Mouse (Mus musculus) MEL (cell line): ENCODE data around the gene Neurod4. TPM values are rescaled to one million over a fixed set of nuclear protein-coding genes. Genes with fewer than 3 reads are reported as not detected.

Experiments used
- DNase-seq: peaks from one replicate; pipeline ENCODE4 v3.0.0; 2011; ENCODE audit warnings: low read depth, low spot score
- H3K27ac ChIP-seq: 2 replicates; pipeline ENCODE4 v1.5.1; 2012; ENCODE audit warnings: low read depth, mild to moderate bottlenecking, control low read depth, low read length, moderate library complexity; ENCODE audit not compliant: control insufficient read depth
- H3K27me3 ChIP-seq, 2 experiments: fragments of 150-350 bp in 1 of 2; sonication (generic) in 1 of 2; 2 replicates each; pipeline ENCODE4 v1.6.1; 2012; ENCODE audit warnings: low read length in 2 of 2, mild to moderate bottlenecking in 2 of 2, improper control_type of control experiment in 1 of 2, moderate library complexity in 1 of 2; ENCODE audit not compliant: insufficient read depth in 2 of 2, control insufficient read depth in 1 of 2
- H3K36me3 ChIP-seq, 2 experiments: 2 replicates each; pipeline ENCODE4 v1.6.1; 2012 to 2014; ENCODE audit warnings: low read length in 2 of 2, improper control_type of control experiment in 1 of 2, inconsistent platforms in 1 of 2, mild to moderate bottlenecking in 1 of 2; ENCODE audit not compliant: insufficient read depth in 2 of 2, control insufficient read depth in 1 of 2
- H3K4me1 ChIP-seq, 2 experiments: fragments of 150-350 bp in 1 of 2; sonication (generic) in 1 of 2; 2 replicates each; pipeline ENCODE4 v1.6.1; 2012; ENCODE audit warnings: low read length in 2 of 2, improper control_type of control experiment in 1 of 2, mild to moderate bottlenecking in 1 of 2; ENCODE audit not compliant: insufficient read depth in 2 of 2, control insufficient read depth in 1 of 2
- H3K4me3 ChIP-seq, 2 experiments: fragments of 150-350 bp in 1 of 2; sonication (generic) in 1 of 2; 2 replicates each; pipeline ENCODE4 v1.5.1; 2012; ENCODE audit warnings: low read depth in 2 of 2, low read length in 2 of 2, mild to moderate bottlenecking in 2 of 2, moderate library complexity in 2 of 2, control low read depth in 1 of 2, improper control_type of control experiment in 1 of 2; ENCODE audit not compliant: control insufficient read depth in 1 of 2, insufficient read depth in 1 of 2
- H3K79me2 ChIP-seq: 2 replicates; pipeline ENCODE4 v1.6.1; 2012; ENCODE audit warnings: mild to moderate bottlenecking, low read length, moderate library complexity; ENCODE audit not compliant: control insufficient read depth, poor library complexity, insufficient read depth
- H3K9ac ChIP-seq: 2 replicates; pipeline ENCODE4 v1.6.1; 2012; ENCODE audit warnings: low read depth, mild to moderate bottlenecking, control low read depth, low read length, moderate library complexity; ENCODE audit not compliant: control insufficient read depth, poor library complexity, severe bottlenecking
- H3K9me3 ChIP-seq: fragments of 150-350 bp; sonication (generic); replicated peaks from 2 replicates; pipeline ENCODE4 v1.6.1; 2012; ENCODE audit warnings: mild to moderate bottlenecking, low read length, improper control_type of control experiment, moderate library complexity; ENCODE audit not compliant: insufficient read depth
- CHD2 ChIP-seq: IDR thresholded peaks from 2 replicates; pipeline ENCODE4 v1.6.1; 2011; ENCODE audit warnings: low read length, improper control_type of control experiment
- CTCF ChIP-seq, 3 experiments: IDR thresholded peaks in 2 of 3; conservative IDR thresholded peaks in 1 of 3; 2 replicates each; pipeline ENCODE4 v1.5.1; 2011 to 2012; ENCODE audit warnings: low read length in 3 of 3, low read depth in 2 of 3, mild to moderate bottlenecking in 2 of 3, improper control_type of control experiment in 1 of 3, inconsistent platforms in 1 of 3, mixed read lengths in 1 of 3, moderate library complexity in 1 of 3; ENCODE audit not compliant: control insufficient read depth in 1 of 3, insufficient read depth in 1 of 3, poor library complexity in 1 of 3, severe bottlenecking in 1 of 3
- ELF1 ChIP-seq: IDR thresholded peaks from 2 replicates; pipeline ENCODE4 v1.6.1; 2014; ENCODE audit warnings: low read depth, mild to moderate bottlenecking, inconsistent platforms, low read length, improper control_type of control experiment, moderate library complexity
- EP300 ChIP-seq, 2 experiments: IDR thresholded peaks; 2 replicates each; pipeline ENCODE4 v1.6.1; 2011; ENCODE audit warnings: improper control_type of control experiment in 2 of 2, low read length in 2 of 2, low read depth in 1 of 2, mild to moderate bottlenecking in 1 of 2
- ETS1 ChIP-seq: IDR thresholded peaks from 2 replicates; pipeline ENCODE4 v1.6.1; 2012; ENCODE audit warnings: low read depth, mild to moderate bottlenecking, inconsistent platforms, low read length, improper control_type of control experiment, moderate library complexity
- GATA1 ChIP-seq: IDR thresholded peaks from 2 replicates; pipeline ENCODE4 v1.6.1; 2011; ENCODE audit warnings: low read depth, low read length, improper control_type of control experiment
- KAT2A ChIP-seq: conservative IDR thresholded peaks from 2 replicates; pipeline ENCODE4 v1.6.1; 2012; ENCODE audit warnings: low read depth, low read length, improper control_type of control experiment, inconsistent platforms
- MAFK ChIP-seq: IDR thresholded peaks from 2 replicates; pipeline ENCODE4 v1.6.1; 2011; ENCODE audit warnings: low read depth, mild to moderate bottlenecking, low read length, improper control_type of control experiment, borderline replicate concordance
- MAX ChIP-seq: IDR thresholded peaks from 2 replicates; pipeline ENCODE4 v1.6.1; 2011; ENCODE audit warnings: low read length, improper control_type of control experiment
- MYC ChIP-seq: IDR thresholded peaks from 2 replicates; pipeline ENCODE4 v1.6.1; 2011; ENCODE audit warnings: low read depth, mild to moderate bottlenecking, low read length, improper control_type of control experiment, moderate library complexity
- NRF1 ChIP-seq: IDR thresholded peaks from 2 replicates; pipeline ENCODE4 v1.6.1; 2014; ENCODE audit warnings: low read depth, mild to moderate bottlenecking, inconsistent platforms, low read length, improper control_type of control experiment, moderate library complexity; ENCODE audit not compliant: poor library complexity, insufficient read depth, severe bottlenecking
- POLR2A ChIP-seq, 2 experiments: IDR thresholded peaks; 2 replicates each; pipeline ENCODE4 v1.6.1; 2011 to 2012; ENCODE audit warnings: low read length in 2 of 2, mild to moderate bottlenecking in 2 of 2, control low read depth in 1 of 2, improper control_type of control experiment in 1 of 2, low read depth in 1 of 2, moderate library complexity in 1 of 2; ENCODE audit not compliant: control insufficient read depth in 1 of 2, insufficient read depth in 1 of 2, poor library complexity in 1 of 2
- POLR2AphosphoS5 ChIP-seq: IDR thresholded peaks from 2 replicates; pipeline ENCODE4 v1.6.1; 2012; ENCODE audit warnings: low read depth, borderline replicate concordance, mild to moderate bottlenecking, inconsistent platforms, low read length, moderate library complexity, mixed read lengths
- RAD21 ChIP-seq: IDR thresholded peaks from 2 replicates; pipeline ENCODE4 v1.6.1; 2011; ENCODE audit warnings: mild to moderate bottlenecking, low read depth, low read length, improper control_type of control experiment
- RCOR1 ChIP-seq: IDR thresholded peaks from 2 replicates; pipeline ENCODE4 v1.6.1; 2012; ENCODE audit warnings: low read depth, mild to moderate bottlenecking, inconsistent platforms, low read length, improper control_type of control experiment
- TCF12 ChIP-seq: IDR thresholded peaks from 2 replicates; pipeline ENCODE4 v1.6.1; 2014; ENCODE audit warnings: low read depth, mild to moderate bottlenecking, inconsistent platforms, low read length, improper control_type of control experiment, moderate library complexity
- USF1 ChIP-seq: IDR thresholded peaks from 2 replicates; pipeline ENCODE4 v1.6.1; 2014; ENCODE audit warnings: low read depth, mild to moderate bottlenecking, inconsistent platforms, low read length, improper control_type of control experiment, moderate library complexity
- USF2 ChIP-seq, 2 experiments: IDR thresholded peaks; 2 replicates each; pipeline ENCODE4 v1.6.1; 2011 to 2012; ENCODE audit warnings: improper control_type of control experiment in 2 of 2, low read length in 2 of 2, borderline replicate concordance in 1 of 2, inconsistent platforms in 1 of 2, low read depth in 1 of 2, mild to moderate bottlenecking in 1 of 2; ENCODE audit not compliant: insufficient read depth in 1 of 2
- ZKSCAN1 ChIP-seq: IDR thresholded peaks from 2 replicates; pipeline ENCODE4 v1.6.1; 2012; ENCODE audit warnings: low read depth, mild to moderate bottlenecking, inconsistent platforms, low read length, improper control_type of control experiment, moderate library complexity
- ZMIZ1 ChIP-seq: IDR thresholded peaks from 2 replicates; pipeline ENCODE4 v1.6.1; 2012; ENCODE audit warnings: low read depth, mild to moderate bottlenecking, inconsistent platforms, low read length, improper control_type of control experiment, moderate library complexity
- polyA plus RNA-seq, 2 experiments: library from polyadenylated mRNA; stranded (reverse) in 1 of 2; unstranded in 1 of 2; fragments of >175 nt in 1 of 2; fragments of >200 nt in 1 of 2; gene quantifications; 2 replicates each; pipeline versions ENCODE4 v1.2.1 to v1.2.4; 2012; ENCODE audit warnings: low replicate concordance in 2 of 2, low read depth in 1 of 2; ENCODE audit not compliant: insufficient read length in 2 of 2, insufficient read depth in 1 of 2, missing spikeins in 1 of 2
- total RNA-seq: library from RNA; depleted of rRNA; stranded (reverse); fragments of 300-350 nt; gene quantifications from 2 replicates; pipeline ENCODE4 v1.2.3, GENCODE M21; 2012

The Neurod4 gene
- total and polyA plus RNA-seq, 3 experiments, result not detected

DNA sequence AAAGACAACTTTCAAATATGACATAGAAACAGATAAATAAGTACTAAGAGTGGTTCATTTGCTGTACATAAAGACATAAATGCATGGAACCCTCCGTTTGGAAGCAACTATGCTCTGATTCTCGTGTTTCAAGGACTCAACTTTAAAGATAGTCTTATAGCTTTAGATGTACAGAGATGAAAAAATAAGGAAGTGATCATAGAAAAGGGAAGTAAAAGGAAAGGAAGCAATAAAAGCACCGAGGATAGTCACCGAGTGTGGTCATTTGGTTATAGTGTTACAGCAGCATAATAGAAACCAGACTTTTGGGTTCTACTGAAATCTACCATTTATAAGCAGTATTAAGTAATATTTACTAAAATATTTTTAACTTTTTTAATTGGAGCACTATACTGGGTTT, 38.7 kb upstream of the Neurod4 start:
- no peaks in the 10 kb centered on the region for H3K9me3 ChIP-seq
- peak; percentile 65 to 88 for TF ChIP-seq EP300 (IDR thresholded peaks at IDR 0.05; ENCODE audit: low read depth in 1 of 2, low read length in 2 of 2)
- TF ChIP-seq CTCF (IDR thresholded peaks at IDR 0.05 in 2 of 3, conservative IDR thresholded peaks at IDR 0.05 in 1 of 3; ENCODE audit: control insufficient read depth in 1 of 3, insufficient read depth in 1 of 3, low read depth in 2 of 3, low read length in 3 of 3, poor library complexity in 1 of 3, severe bottlenecking in 1 of 3), result no peak
- no peak for TF ChIP-seq ZKSCAN1
- no peak for TF ChIP-seq MAX
- no peak for TF ChIP-seq MYC
- TF ChIP-seq RCOR1, result 0 out of 2 replicates have a peak, but pooled peaks have one; percentile 32
- TF ChIP-seq USF2 (IDR thresholded peaks at IDR 0.05; ENCODE audit: borderline replicate concordance in 1 of 2, insufficient read depth in 1 of 2, low read depth in 1 of 2, low read length in 2 of 2), result no peak
- TF ChIP-seq ELF1, result peak; percentile 39; the same call in 1 of the 2 replicates
- TF ChIP-seq TCF12, result 0 out of 2 replicates have a peak, but pooled peaks have one; percentile 14
- TF ChIP-seq CHD2, result no peak
- peak; percentile 8; the same call in 1 of the 2 replicates for TF ChIP-seq GATA1
- TF ChIP-seq ETS1, result no peak
- peaks cover 10 to 15% of the 10 kb centered on the region in 2 experiments for H3K4me1 ChIP-seq
- no peaks in the 10 kb centered on the region for H3K27me3 ChIP-seq
- peaks cover 0 to 33% of the 10 kb centered on the region in 2 experiments; a peak in 2 of 4 replicates for H3K36me3 ChIP-seq
- H3K27ac ChIP-seq, result no peak overlapping the region
- H3K79me2 ChIP-seq, result no peaks in the 10 kb centered on the region
- peak; percentile 85 for DNase-seq
- no peak overlapping the region for H3K9ac ChIP-seq
- H3K4me3 ChIP-seq, result no peak overlapping the region; a peak in 1 of 4 replicates

DNA sequence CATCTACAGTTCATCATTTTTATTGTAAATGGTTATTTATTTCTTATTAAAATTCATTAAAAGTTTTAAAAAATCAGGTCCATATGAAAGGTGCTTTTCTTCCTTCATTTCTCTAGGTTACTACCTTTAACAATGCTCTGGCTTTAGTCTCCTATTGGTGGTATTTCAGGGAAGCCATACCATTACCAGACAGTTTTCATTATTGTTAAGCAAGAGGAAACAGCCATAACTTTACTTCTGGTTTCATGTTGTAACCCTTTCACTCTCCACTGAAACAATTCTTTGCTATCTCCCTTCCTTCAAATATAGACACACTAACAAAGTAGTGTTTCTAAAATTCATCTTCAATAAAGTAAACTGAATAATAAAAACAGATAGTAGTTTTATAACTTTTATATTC, 35.8 kb upstream of the Neurod4 start:
- no peak for DNase-seq
- Histone ChIP-seq H3K79me2 (no peaks in the 10 kb centered on the region), H3K4me1 (peaks cover 11% of the 10 kb centered on the region in 2 experiments), H3K4me3 (no peak overlapping the region), H3K36me3 (peaks cover 0 to 26% of the 10 kb centered on the region in 2 experiments; a peak in 2 of 4 replicates), H3K27ac (no peak overlapping the region), H3K9me3 (no peaks in the 10 kb centered on the region), H3K9ac (no peak overlapping the region), H3K27me3 (no peaks in the 10 kb centered on the region)
- no peak for TF ChIP-seq KAT2A
- TF ChIP-seq ZMIZ1, result no peak
- TF ChIP-seq MYC, result no peak
- TF ChIP-seq POLR2A (IDR thresholded peaks at IDR 0.05; ENCODE audit: control insufficient read depth in 1 of 2, insufficient read depth in 1 of 2, low read depth in 1 of 2, low read length in 2 of 2, poor library complexity in 1 of 2), result no peak
- no peak for TF ChIP-seq ZKSCAN1
- no peak for TF ChIP-seq NRF1
- no peak for TF ChIP-seq USF1
- no peak for TF ChIP-seq RCOR1
- no peak for TF ChIP-seq MAFK
- TF ChIP-seq RAD21, result no peak
- TF ChIP-seq POLR2AphosphoS5, result no peak
